Mouse (Mus musculus) brain, embryonic 14.5 days (tissue): ENCODE measurements at regions not wholly inside any gene's neighbourhood (a gene's known extent, or its start where the extent isn't known, plus 50 kb on each side); places are given as distances from the start of the nearest gene placed in this dataset.

Source experiments
- DNase-seq: peaks from one replicate; pipeline ENCODE4 v3.0.0-alpha.2; 2011; ENCODE audit warnings: low read depth
- CTCF ChIP-seq: fragments of 200-500 bp; IDR thresholded peaks from 2 replicates; pipeline ENCODE4 v1.5.1; 2012; ENCODE audit warnings: inconsistent platforms, mild to moderate bottlenecking, moderate library complexity, borderline replicate concordance; ENCODE audit not compliant: insufficient read depth, insufficient read length; ENCODE audit errors: extremely low read depth
- POLR2A ChIP-seq: fragments of 200-500 bp; IDR thresholded peaks from 2 replicates; pipeline ENCODE4 v1.6.1; 2012; ENCODE audit warnings: mild to moderate bottlenecking, inconsistent platforms, borderline replicate concordance; ENCODE audit not compliant: poor library complexity, insufficient read depth, insufficient read length, severe bottlenecking; ENCODE audit errors: extremely low read depth

DNA sequence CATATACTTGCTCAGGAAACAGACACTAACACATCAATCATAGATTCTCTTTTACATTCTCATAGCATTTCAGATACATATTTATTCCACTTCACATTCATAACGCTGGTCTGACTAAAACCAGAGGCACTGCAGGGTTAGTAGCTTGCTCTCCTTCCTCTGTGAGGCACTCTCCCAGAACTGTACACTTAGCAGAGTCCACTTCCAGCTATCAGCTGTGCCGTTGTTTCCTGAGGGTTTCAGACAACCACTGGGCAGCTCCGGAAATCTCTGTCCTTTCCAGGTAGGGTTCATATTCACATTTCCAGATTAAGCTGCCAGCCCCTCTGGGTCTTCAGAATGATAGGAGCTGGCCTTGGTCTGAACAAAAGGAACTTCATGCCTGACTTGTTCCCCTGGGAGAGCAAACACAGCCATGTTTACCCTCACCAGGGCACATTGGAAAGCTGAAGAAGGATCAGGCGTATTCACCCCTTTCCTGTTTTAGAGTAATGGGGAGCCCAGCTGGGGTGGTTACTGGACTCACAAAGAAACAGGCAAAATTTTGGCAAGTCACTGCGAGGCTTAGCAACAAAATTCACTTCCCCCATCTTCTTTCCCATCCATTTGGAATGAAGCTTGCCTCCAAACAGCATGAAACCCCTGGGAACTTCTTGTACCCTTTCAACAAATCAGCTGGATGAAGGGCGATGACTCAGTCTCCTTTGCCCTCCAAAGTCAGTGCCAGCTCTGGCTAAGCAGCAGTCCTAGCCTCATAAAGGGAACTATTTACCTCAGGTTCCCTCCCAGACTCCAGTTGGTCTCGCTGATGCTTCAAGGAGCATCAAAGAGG is 622.0 kb downstream of the Sqor start:
- no peak for TF ChIP-seq CTCF
- no peak for TF ChIP-seq POLR2A
- DNase-seq, result peak; percentile 69

- TF ChIP-seq CTCF (no peak), POLR2A (no peak)
- DNase-seq, result peak; percentile 37
Measured at GRCm38 (mm10) chr2:123390981-123391380, 625.9 kb downstream of the Sqor start.

GRCm38 (mm10) chr2:123394296-123394695 is 629.3 kb downstream of the Sqor start:
- TF ChIP-seq POLR2A, result no peak
- DNase-seq, result no peak

- DNase-seq, result no peak
- TF ChIP-seq POLR2A (no peak), CTCF (no peak)
Measured at GRCm38 (mm10) chr2:123397551-123397950, 632.5 kb downstream of the Sqor start.

GRCm38 (mm10) chr2:123401064-123401463 is 636.0 kb downstream of the Sqor start:
- TF ChIP-seq POLR2A, result no peak
- TF ChIP-seq CTCF, result no peak
- DNase-seq, result peak; percentile 79

DNA sequence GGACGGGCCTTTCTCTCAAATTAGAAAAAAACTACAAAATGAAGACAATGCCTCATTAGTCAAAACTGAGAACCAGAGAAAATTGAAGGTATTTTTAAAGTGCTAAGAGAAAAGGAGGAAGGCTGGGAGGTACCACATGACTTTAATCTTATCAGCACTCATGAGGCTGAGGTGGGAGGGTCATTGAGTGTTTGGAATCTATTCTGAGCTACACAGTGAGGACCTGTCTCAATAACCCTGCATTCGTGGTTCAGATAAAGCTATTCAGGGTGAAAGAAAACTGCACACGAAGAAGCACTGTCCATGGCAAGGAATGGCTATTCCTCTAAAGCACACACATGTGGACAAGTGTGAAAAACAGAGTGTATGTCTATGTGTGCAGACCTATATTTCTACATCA is 644.0 kb downstream of the Sqor start:
- TF ChIP-seq POLR2A (no peak), CTCF (no peak)
- no peak for DNase-seq

- peak; percentile 60 for DNase-seq
- TF ChIP-seq CTCF (no peak), POLR2A (no peak)
Measured at GRCm38 (mm10) chr2:123458034-123458677, 631.6 kb upstream of the Sema6d start.

- DNase-seq, result peak; percentile 83
- TF ChIP-seq CTCF (no peak), POLR2A (no peak)
Measured at GRCm38 (mm10) chr2:123473840-123474239, 615.9 kb upstream of the Sema6d start.

- TF ChIP-seq CTCF (no peak), POLR2A (no peak)
- no peak for DNase-seq
Measured at GRCm38 (mm10) chr2:123486681-123487080, 603.1 kb upstream of the Sema6d start.

- DNase-seq, result no peak
- TF ChIP-seq CTCF (no peak), POLR2A (no peak)
Measured at GRCm38 (mm10) chr2:123506162-123506561, 583.6 kb upstream of the Sema6d start.

- no peak for DNase-seq
- TF ChIP-seq POLR2A (no peak), CTCF (no peak)
Measured at GRCm38 (mm10) chr2:123507095-123507494, 582.7 kb upstream of the Sema6d start.

DNA sequence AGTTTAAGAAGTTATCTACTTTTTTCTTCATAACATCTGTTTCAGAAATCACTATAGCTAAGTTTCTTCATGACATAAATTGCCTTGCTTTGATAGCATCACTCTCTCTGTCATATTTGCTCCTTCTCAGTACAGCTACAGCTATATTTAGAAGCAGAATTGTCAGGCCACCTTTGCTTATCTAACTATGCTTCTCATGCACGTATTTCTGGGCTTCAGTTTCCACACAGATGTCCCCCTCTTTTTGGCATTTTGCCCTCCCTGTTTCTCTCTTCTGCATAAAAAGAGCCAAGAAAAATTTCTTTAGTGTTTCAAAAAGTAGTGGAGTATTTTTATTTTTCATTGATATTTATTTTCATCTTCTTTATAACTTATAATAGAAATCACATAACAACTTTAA is 560.9 kb upstream of the Sema6d start:
- TF ChIP-seq POLR2A (no peak), CTCF (no peak)
- peak; percentile 41 for DNase-seq
